Mouse (Mus musculus) layer of hippocampus, adult 2 months (tissue): ENCODE measurements around the gene Golga5. TPM values are rescaled to one million over a fixed set of nuclear protein-coding genes. Genes with fewer than 3 reads are reported as not detected.

Experiments used
- DNase-seq, 2 experiments: peaks; one replicate each; pipeline ENCODE4 v3.0.0; 2022; ENCODE audit warnings: low spot score in 2 of 2
- H3K27ac ChIP-seq: fragments of 200-600 bp; 2 replicates; pipeline ENCODE4 v1.8.1; 2022
- H3K4me3 ChIP-seq: fragments of 200-600 bp; 2 replicates; pipeline ENCODE4 v1.8.1; 2022; ENCODE audit warnings: mild to moderate bottlenecking
- CTCF ChIP-seq: fragments of 200-600 bp; conservative IDR thresholded peaks from 2 replicates; pipeline ENCODE4 v1.8.1; 2022; ENCODE audit warnings: antibody characterized with exemption, mild to moderate bottlenecking, moderate library complexity
- total RNA-seq, 2 experiments: library from RNA; stranded (reverse); gene quantifications; 2 replicates each; pipeline ENCODE4 v1.2.3; 2021

The Golga5 gene
- total RNA-seq, 2 experiments from 2014 or later, result 24.6 to 26.3 TPM

DNA sequence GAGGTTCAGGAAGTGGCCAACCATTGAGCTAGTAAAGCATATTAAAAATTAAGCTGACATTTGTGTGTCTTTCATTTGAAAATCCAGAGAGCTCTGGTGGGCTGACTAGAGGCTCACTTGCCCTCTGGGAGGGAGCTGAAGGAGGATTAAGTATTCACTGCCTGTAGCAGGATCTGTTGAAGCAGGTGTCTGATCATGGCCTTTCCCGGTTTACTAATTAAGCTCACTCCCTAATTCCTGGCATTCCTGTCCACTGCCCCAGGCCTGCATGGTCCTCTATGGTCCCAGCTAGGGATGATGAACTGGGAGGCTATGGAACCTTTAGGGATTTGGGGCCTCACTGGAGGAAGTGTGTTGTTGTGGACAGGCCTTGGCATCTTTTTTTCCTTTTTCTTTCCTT lies 66.9 kb downstream of the Golga5 start:
- H3K4me3 ChIP-seq, result no peak overlapping the region
- H3K27ac ChIP-seq, result no peak overlapping the region
- no peak for TF ChIP-seq CTCF
- no peak for DNase-seq

DNA sequence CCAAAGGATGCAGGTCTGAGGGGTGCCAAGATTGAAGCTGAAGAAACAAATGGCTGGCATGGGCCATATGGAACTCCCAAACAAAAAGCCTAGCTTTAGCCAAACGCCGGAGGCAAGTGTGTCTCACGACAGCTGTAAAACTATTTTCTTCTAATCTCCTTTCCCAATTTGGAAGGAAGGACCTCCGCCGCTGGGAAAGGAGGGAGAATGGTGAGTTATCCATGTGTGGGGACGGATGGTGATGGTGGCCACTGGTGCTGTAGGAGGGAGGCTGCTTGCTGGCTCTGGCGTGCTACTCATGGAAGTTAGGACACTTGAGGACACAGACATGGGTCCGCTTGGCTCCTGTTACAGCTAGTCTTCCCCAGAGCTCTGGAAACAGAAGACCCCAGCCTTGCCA lies 71.3 kb downstream of the Golga5 start:
- TF ChIP-seq CTCF, result no peak
- DNase-seq, result no peak
- Histone ChIP-seq H3K4me3 (no peak overlapping the region), H3K27ac (no peak overlapping the region)

- no peak for DNase-seq
- Histone ChIP-seq H3K4me3 (no peak overlapping the region), H3K27ac (no peak overlapping the region)
- TF ChIP-seq CTCF, result no peak
These were observed 72.2 kb downstream of the Golga5 start for GRCm38 (mm10) chr12:102541168-102541567.

GRCm38 (mm10) chr12:102545122-102545521 lies 76.2 kb downstream of the Golga5 start:
- TF ChIP-seq CTCF, result no peak
- no peak overlapping the region for H3K27ac ChIP-seq
- no peak overlapping the region for H3K4me3 ChIP-seq
- DNase-seq, result no peak

Other genes with a start within 250 kb of the Golga5 start
- 1 to 10 TPM; 3.2 to 4.3 TPM for gene Rin3, start 186.1 kb upstream of the Golga5 start, total RNA-seq
- 10 to 100 TPM; 78.6 to 84.8 TPM for gene Lgmn, start 29.3 kb upstream of the Golga5 start, total RNA-seq
- gene Chga, start 85.8 kb downstream of the Golga5 start, total RNA-seq, result 100 to 1,000 TPM; 123 to 124 TPM
- 10 to 100 TPM; 66.6 to 76.8 TPM for gene Itpk1, start 235.8 kb downstream of the Golga5 start, total RNA-seq